Mouse (Mus musculus): Measurements from ENCODE around the gene Npl.
A peak's percentile ranks its signal among the peaks of the same experiment; 100 is the strongest.

The Npl gene

DNA sequence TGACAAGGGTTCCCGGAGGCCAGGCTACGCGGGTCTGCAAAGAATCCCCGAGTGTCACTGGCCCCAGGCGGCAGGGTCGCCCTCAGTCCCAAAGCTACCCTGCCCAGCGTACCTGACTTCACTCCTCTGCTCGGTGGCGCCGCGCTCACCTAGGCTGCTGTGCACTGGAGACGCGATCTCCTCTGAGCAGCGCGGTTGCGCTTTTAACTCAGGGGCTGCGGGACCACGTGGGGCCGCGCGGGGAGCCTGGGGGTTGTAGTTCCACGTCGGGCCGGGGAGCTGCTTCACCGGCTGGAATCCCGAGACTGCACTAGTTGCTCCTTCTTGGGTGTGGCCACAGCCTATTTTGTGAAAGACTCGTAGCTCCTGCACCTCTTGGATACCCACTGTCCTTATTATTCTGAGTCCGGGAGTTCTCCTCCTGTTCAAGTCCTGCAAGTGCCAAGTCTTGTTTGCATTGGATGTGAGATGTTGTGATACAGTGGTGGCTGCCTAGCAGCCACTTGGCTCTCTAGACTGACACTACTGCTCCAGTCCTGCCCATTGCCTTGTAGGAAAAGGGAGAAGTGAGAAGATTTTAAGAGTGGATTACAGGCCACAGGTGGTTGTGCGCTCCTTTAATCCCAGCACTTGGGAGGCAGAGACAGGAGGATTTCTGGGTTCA is at the start of gene Npl:
Gene Npl (minus strand): TSS at position 510 of the 664 bp plus-strand sequence.
- DNase-seq (ENCODE audit: low spot score in 2 of 2), result peak; percentile 76 to 77

DNA sequence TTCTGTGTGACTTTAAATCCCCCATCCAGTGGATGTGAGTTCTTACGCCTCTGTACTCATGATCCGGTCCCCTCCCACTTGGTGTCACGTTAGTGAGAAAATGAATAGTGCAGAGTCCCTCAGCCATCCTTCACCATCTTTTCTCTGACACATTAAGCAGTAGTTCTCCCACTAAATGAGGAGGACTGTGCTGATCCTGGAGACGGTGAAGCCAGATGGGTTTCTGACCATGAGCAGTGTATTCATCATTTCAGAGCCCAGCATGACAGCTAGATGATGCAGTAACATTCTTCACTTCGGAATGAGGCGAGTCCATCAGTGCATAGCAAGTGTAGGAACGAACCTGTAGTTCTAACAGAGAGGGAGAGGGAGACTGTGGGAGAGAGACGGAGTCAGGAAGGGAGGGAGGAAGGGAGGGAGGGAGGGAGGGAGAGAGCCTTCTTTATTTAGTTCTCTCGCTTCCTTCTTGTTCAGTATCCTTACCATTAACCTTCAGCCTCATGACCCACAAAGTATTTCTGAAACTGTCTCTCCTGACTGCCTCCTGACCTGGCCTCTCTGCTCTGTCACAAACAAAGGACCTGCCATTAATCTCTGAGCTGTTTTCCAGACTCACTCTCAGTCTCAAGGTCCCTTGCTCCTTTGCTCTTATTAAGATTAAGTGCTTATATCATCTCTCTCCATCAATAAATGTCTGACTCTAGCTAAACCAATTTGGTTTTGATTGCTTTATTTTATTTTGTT is 49.6 kb upstream of the Npl start:
- no peak for DNase-seq (ENCODE audit: low spot score in 2 of 2)

DNA sequence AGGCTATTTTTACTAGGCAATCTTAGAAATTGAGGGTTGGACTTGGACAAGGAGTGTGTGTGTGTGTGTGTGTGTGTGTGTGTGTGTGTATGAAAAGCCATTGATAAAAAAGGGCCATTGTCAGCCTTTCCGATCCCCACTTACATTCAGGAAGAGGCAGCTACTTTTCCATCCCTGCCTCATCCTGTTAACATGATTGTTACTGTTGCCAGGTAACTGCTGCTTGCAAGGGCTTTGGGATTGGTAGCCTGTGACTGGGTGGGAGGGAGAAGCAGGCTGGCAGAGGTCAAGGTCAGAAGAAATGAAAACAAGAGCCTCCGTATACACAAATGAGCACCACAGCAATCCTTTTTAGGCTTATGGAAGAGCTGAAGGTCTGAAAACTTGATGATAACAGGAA is 48.9 kb upstream of the Npl start:
- DNase-seq (ENCODE audit: low spot score in 2 of 2), result no peak

DNA sequence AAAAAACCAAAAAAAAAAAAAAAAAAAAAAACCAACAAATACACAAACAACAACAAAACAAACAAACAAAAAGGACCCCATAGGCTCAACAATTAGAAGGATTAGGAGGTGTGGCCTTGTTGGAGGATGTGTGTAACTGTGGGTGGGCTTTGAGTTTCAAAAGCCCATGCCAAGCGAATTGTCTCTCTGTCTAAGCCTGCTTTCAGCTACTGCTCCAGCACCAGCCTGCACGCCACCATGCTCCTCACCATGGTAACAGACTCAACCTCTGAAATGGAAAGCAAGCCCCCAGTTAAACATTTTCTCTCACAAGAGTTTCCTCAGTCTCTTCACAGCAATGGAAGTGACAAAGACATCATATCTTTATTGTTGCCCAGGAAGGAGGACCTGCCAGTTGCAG is 43.8 kb upstream of the Npl start:
- no peak for DNase-seq (ENCODE audit: low spot score in 2 of 2)

DNA sequence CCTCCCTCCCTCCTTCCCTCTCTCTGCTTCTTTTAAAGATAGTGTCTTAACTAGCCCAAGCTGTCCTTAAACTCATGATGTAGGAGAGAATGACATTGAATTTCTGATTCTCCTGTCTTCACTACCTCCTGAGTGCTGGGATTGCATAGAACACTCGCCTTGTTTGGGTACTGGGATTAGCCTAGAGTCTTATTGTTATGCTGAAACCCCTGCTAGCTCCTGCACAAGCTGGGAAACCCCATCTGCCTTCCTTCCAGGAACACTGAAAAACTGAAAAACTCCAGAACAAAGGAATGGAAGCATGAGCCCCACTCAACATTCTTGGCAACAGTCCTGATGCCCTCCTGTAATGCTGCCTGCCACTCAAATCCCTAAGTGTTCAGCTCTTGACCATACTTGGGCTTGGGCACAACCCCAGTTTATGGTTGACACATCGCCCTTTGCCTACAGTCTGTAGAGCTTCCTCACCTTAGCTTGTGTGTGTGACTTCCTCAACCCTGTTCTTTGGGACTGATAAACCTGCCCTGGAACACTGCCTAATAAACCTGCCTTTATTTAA is 40.4 kb upstream of the Npl start:
- no peak for DNase-seq (ENCODE audit: low spot score in 2 of 2)

DNA sequence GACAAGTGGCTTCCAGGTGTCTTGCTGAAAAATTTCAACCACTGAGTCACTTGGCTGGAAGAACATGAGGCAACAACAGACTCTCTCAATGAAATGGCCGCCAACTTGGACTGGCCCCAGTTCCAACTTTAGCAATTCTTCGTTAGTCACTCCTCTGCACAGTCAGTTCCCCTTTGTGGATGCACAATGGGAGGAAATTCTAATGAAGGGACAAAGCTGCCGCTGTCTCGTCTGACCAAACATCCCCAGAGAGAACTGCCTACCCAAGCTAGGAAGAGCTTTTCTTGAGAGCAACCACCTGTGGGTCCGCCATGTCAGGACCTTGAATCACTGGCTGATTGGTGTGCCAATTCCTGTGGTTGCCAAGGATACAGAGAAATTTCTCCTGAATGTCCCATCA is 38.1 kb upstream of the Npl start:
- DNase-seq (ENCODE audit: low spot score in 2 of 2), result peak; percentile 22 to 37

DNA sequence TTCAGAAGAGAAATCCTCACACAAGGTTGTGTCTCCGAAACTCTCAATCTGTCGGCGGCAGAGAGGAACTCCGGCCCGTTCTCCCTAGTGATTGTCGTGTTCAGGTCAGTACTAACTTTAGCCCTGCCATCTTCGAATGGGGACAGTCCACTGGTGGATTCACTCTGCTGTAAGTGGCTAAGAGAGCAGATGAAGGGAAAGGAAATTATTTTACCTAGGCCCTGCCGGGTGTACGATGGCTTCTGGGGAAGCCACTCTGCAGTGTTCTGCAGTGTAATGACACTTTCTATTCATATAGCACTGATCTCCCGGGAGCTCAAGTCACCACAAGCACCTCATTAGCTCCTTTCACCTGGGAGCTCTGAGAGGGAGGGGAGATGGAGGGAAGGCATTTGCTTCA is 37.0 kb upstream of the Npl start:
- DNase-seq (ENCODE audit: low spot score in 2 of 2), result no peak

DNA sequence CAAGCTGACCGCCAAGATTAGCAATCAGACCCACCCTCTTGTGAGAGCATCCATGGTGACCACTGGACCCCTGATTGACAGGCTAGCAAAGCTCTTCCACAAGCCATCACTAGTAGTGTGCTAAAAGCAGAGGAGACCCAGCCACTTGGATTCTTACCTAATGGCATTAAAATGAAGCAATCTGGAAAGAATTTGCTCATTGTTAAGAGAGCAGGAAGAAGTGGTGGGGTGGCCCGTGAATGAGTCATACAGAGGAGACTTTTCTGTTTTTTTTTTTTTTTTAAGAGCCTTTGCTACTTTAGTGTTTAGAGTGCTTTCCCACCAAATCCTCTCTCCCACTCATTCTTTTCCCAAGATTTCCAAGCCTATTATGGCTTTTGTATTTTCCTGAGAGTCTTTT is 35.9 kb upstream of the Npl start:
- no peak for DNase-seq (ENCODE audit: low spot score in 2 of 2)

DNA sequence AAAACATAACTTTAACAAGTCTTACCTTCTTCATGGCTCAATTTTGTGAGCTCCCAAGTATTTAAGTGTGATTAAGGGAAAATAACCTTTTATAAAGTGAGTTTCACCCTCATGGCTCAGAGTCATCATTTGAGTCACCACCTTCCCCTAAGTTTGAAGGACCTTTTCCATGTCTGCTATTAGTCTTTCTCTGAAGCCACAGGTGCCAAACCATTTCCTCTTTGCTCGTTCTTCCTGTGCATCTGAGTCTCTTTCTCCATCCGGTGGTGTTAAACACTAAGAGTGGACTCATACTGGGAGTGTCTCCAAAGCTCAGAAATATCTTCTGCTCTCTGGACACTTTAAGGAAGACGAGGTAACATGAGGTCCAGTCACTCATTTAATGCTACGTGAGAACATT is 33.3 kb upstream of the Npl start:
- DNase-seq (ENCODE audit: low spot score in 2 of 2), result no peak

DNA sequence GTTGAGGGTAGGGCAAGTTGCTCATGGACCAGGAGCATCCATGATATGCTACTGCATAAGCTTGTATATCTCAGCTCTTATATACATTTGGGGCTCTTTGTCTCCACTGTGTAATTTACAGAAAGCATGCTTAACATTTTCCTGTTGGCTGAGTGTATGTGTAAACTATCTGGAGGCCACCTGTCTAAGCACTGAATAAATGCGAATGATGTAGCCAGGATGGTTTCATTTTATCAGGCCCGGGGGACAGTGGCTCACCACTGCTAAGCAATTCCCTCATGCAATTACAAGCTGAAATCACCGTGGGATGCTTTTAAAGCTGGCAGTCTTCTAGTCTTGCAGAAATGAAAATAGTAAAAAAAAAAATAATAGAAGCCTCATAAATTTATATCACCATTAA is 24.9 kb upstream of the Npl start:
- DNase-seq (ENCODE audit: low spot score in 2 of 2), result no peak

DNA sequence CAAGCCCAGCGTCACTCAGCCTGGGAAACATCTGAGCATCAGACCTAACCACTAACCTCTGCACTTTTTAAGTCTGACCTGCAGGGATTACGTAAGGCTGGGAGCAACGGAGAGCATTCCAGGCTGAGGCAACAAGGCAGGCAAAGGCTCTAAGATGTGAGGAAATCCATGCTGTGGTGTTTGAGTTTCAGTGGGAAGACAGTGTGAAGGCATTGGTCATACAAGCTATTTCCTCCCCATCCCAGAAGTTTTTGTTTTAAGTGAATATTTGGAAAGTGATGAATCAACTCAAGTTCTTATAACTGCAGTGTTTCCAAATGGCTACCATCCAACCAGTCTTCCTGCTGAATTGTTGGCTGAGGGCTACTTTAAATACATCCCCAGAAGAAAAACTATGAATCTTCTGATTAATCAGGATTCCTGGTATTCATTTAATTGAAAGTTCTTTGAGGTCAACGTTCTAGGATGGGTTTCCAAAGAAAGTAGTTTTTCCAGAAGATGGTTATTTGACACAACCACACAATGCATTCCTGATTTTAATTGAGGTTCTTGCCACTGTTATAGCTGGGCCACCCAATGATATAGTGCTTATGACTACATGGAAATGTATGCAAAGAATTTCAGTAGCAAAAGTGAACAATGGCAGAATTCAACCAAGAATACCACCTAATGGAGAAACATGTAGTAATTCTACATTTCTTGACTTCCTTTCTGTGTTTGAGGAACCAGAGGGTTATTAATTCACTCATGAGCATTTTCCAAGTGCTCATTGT is 22.6 kb upstream of the Npl start:
- DNase-seq (ENCODE audit: low spot score in 2 of 2), result no peak

DNA sequence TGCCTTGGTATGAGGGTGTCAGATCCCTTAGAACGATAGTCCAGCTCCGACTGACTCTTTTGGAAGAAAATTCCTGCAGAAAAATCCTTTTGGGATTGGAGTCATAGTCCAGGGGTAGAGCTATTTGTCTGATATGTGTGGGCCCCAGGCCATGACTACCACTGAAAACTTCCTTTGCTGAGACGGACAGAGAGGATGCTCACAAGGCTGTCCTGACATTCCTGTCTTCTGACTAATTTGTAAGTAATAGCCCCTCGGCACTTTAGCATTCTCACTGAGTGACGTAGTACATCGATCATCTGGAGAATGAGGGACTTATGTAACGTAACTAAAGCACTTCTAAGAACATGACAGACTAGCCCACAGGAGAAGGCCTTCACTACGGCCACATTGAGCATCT is 15.9 kb upstream of the Npl start:
- DNase-seq (ENCODE audit: low spot score in 2 of 2), result no peak

DNA sequence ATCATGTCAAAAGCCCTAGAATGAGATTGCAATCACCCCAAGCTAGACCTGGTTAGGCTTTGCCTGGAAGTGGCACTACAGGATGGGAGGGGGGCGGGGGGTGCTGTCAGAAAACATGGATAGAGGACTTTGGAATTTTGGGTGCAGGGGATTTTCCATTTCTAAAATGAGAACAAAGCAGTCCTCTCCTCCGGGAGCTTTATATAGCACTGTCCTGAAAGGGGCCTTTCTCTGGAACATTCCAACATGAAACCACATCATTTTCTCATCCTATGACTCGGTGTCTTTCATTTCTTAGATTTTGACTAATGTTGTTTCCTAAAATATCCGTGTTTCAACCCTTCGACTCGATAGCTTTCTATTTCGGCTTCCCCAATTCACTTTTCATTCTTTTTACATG is 14.9 kb upstream of the Npl start:
- DNase-seq (ENCODE audit: low spot score in 2 of 2), result no peak

DNA sequence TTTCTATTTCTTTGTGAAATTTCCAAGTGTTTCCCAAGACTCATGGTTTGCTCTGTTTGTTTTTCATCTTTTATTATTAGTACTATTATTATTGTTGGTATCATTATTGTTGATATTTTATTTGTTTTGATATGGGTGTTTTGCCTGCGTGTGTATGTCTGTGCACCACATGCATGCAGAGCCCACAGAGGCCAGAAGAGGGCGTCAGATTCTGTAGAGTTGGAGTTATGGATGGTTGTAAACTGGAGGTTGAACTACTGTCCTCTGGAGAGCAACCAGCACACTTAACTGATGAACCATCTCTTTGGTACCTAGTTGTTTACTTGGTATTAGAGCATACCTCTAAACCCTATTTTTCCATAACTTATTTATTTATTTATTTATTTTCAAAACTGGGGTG is 13.8 kb upstream of the Npl start:
- DNase-seq (ENCODE audit: low spot score in 2 of 2), result no peak

DNA sequence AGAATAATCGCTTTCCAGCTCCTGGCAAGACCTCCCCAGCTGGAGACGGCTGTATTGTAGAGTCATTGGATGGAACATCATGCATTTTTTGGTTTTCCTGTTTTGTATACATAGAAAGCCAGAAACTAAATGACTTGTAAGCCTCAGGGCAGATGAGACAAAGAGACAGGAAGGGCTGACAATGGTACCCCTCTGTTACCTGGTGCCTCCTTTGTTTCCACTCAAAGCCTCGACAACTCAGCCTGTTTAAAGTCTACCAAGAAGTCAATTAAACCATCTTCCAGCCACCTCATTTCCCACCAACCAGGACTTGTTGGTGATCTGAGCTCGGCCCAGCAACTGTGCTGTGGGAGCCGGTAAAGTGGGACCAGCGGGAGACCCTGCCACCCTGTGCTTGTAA is 11.0 kb upstream of the Npl start:
- no peak for DNase-seq (ENCODE audit: low spot score in 2 of 2)

DNA sequence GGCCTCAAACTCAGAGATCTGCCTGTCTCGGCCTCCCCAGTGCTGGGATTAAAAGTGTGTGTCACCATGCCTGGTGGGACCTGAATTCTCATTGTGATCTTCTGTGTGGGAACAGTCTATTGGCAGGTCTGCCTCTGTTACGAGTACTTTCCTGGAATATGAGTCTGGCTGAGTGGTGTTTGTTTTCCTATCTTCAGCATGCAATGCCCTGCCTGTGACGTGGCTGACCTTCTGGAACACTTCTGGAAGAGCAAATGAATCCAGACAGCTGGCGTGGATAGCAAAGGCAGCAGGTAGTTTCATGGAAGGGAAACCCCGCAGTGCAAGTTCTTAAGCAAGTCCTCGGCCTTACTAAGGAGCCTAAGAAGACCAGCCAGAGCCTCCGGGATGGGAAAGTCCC is 9.9 kb upstream of the Npl start:
- no peak for DNase-seq (ENCODE audit: low spot score in 2 of 2)

DNA sequence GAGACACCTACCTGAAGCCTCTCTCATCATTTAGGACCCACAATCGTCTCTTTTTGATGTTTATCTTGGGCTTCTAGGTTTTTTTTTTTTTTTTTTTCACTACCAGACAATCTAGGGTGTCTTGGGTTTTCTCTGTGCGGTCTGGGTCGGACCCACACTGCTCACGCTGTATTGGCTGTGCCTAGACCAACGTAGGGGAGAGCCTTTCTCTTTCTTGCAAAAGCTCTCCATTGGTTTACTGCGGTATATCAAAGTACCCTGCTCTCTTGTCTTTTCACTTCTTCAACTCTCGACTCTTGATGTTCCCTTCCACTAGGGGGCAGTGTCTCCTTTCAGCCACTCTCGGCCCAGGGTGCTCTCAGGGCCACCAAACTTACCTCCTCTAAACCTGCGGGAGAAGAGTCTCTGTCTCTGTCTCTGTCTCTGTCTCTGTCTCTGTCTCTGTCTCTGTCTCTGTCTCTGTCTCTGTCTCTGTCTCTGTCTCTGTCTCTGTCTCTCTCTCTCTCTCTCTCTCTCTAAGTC is 9.3 kb upstream of the Npl start:
- DNase-seq (ENCODE audit: low spot score in 2 of 2), result peak; percentile 75 to 84

DNA sequence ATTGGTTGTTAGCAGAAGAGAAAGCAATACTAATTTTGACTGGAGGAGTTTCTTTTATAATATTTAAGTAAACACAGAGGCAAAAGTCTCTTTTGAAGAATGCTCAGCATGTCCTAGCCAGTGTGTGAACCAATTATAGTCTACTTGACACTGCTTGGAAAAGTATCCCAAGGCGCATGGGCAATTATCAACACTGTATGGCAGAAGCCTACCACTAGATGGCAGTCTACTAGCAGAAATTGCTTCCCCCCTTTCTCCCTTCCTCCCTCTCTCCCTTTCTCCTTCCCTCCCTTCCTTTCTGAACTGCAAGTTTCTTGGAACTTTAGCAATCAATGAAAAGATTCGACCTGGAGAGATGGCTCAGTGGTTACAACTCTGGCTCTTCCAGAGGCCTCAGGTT is 7.1 kb upstream of the Npl start:
- peak; percentile 59 to 69 for DNase-seq (ENCODE audit: low spot score in 2 of 2)

DNA sequence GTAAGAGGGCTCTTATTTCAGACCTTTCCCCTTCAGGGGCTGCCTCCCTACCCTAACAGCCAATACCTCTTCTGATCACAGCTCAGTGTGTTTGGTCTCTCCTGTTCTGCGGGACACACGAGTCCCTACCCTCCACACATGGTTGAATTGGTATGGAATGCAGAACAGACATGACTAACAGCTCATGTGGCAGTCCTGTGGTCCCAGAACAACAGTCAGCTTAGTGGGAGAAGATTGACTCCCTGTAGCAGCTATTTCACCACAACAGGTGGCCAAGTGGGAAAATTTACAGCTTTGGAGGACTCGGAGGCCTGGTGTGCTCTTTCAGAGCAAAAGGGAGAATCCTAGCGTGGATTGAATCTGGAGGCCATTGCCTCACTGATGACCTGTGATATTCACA is 6.4 kb upstream of the Npl start:
- no peak for DNase-seq (ENCODE audit: low spot score in 2 of 2)

DNA sequence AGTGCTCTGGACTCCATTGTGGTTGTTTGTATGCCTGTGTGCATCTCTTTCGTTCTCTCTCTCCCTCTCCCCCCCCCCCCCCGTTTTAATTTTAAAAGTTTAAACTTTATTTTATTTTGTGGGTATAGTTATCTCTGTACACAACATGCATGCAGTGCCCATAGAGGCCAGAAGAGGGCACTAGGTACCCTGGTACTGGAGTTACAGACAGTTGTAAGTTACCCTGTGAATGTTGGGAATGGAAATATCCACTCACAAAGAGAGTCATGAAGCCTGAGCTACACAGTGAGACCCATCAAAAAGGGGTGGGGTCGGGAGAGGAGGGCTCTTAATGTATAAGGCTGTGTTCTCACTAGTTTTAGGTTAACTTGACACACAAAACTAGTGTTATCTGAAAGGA is 969 bp upstream of the Npl start:
- DNase-seq (ENCODE audit: low spot score in 2 of 2), result peak; percentile 57 to 65

DNA sequence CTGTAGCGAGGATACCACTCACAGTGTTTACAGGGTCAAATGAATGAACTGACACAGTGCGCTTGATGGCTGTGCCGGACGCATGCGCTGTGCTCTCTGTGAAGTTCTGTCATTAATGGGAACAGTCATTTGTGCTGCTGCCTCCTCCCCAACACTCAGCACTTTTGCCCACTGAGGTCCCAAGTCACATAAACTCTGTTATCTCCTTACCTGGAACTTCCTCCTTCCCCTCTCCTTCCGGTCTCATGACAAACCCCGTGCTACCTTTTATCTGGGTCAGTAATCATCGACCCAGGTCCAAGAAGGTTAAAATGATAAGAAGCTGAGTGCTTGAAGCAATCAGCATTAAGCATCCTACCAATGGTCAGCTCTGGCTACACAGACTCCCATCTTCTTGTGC is 2.3 kb downstream of the Npl start:
- no peak for DNase-seq (ENCODE audit: low spot score in 2 of 2)

DNA sequence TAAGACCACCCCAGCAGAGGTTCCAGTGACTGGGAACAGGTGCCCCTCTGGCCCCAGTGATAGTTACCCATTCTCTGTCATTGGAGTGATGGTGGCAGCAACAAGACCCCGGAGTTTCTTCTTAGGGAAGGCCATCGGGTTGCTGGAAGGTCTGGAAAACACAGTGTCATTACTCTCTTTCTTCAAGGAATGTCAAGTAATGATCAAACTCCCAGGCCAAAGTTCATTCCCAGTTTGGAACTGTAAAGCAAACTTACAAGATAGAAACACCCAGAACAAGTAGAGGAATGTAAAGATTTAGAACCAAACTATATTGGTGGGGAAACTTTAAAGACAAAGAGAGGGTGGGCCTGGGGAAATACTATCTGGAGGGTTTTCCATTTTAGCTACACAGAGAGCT is 4.6 kb downstream of the Npl start:
- no peak for DNase-seq (ENCODE audit: low spot score in 2 of 2)
